Mouse (Mus musculus) ES-CJ7 (cell line): Measurements from ENCODE around the gene Fancd2.

Source experiments
- DNase-seq: peaks from one replicate; pipeline ENCODE4 v3.0.0; 2011; ENCODE audit warnings: low read depth, low spot score

Gene Fancd2

GRCm38 (mm10) chr6:113609293-113609692 is 77.8 kb downstream of the Fancd2 start:
- no peak for DNase-seq

- DNase-seq = no peak
These were observed 80.9 kb downstream of the Fancd2 start for GRCm38 (mm10) chr6:113612258-113612969.

GRCm38 (mm10) chr6:113614152-113614551 is 82.7 kb downstream of the Fancd2 start:
- no peak for DNase-seq

- DNase-seq = no peak
These were observed 83.5 kb downstream of the Fancd2 start for GRCm38 (mm10) chr6:113614997-113615396.

GRCm38 (mm10) chr6:113615489-113615888 is 84.0 kb downstream of the Fancd2 start:
- no peak for DNase-seq

- peak; percentile 37 for DNase-seq
These were observed 91.9 kb downstream of the Fancd2 start for GRCm38 (mm10) chr6:113623386-113623785.

- peak; percentile 79 for DNase-seq
These were observed 92.7 kb downstream of the Fancd2 start, which contains the start of gene Vhl for GRCm38 (mm10) chr6:113623941-113624751. Vhl (plus strand) TSS chr6:113623959.

GRCm38 (mm10) chr6:113624989-113625770 is 93.7 kb downstream of the Fancd2 start:
- peak; percentile 34 for DNase-seq

GRCm38 (mm10) chr6:113630322-113630721 is 98.8 kb downstream of the Fancd2 start:
- no peak for DNase-seq

- DNase-seq = no peak
These were observed 101.4 kb downstream of the Fancd2 start for GRCm38 (mm10) chr6:113632863-113633262.

GRCm38 (mm10) chr6:113638302-113639040 is 107.0 kb downstream of the Fancd2 start, which contains the start of gene Irak2:
Irak2 (plus strand) TSS chr6:113638467.
- DNase-seq = peak; percentile 96

GRCm38 (mm10) chr6:113639201-113639600 is 107.7 kb downstream of the Fancd2 start:
- no peak for DNase-seq

GRCm38 (mm10) chr6:113642605-113643004 is 111.1 kb downstream of the Fancd2 start:
- no peak for DNase-seq

GRCm38 (mm10) chr6:113643021-113643420 is 111.5 kb downstream of the Fancd2 start:
- DNase-seq = no peak

- DNase-seq = no peak
These were observed 112.5 kb downstream of the Fancd2 start for GRCm38 (mm10) chr6:113643967-113644366.

- no peak for DNase-seq
These were observed 113.3 kb downstream of the Fancd2 start for GRCm38 (mm10) chr6:113644808-113645207.
